Mouse (Mus musculus): Measurements from ENCODE around the gene Tmem179b. TPM values are rescaled to one million over a fixed set of nuclear protein-coding genes. Genes with fewer than 3 reads are reported as not detected.

Gene Tmem179b
- polyA plus RNA-seq (2015; fragmentation: Nextera tagmentation; extraction: Ambion mirVana): 95.7 and 104 TPM in 2 replicates

GRCm38 (mm10) chr19:8774086-8774835, at the start of gene Tmem179b:
TSS of gene Tmem179b (minus strand) at chr19:8774467.
- peaks cover 17% of the 10 kb centered on the region for H3K36me3 ChIP-seq

GRCm38 (mm10) chr19:8822696-8823095, 48.4 kb upstream of the Tmem179b start:
- Histone ChIP-seq H3K27me3 (replicated peaks) (no peaks in the 10 kb centered on the region), H3K27ac (no peak overlapping the region), H3K4me3 (replicated peaks) (no peak overlapping the region; the same call in 1 of the 2 replicates), H3K36me3 (peaks cover 35% of the 10 kb centered on the region), H3K4me1 (peaks cover 14% of the 10 kb centered on the region; the same call in 1 of the 2 replicates), H3K9me3 (no peaks in the 10 kb centered on the region), H3K4me2 (peak overlapping the region; percentile 73), H3K9ac (no peak overlapping the region)
- 69% methylated on average over 8 of the region's 8 CpGs for WGBS
- ATAC-seq (ENCODE audit: insufficient read depth, low FRiP score, low read depth): no peak

More at GRCm38 (mm10) chr19:8774086-8774835, at the start of gene Tmem179b:
- no peaks in the 10 kb centered on the region for H3K9me3 ChIP-seq
- H3K9ac ChIP-seq: peak within 1 kb of the TSS; percentile 71
- H3K4me2 ChIP-seq: peak within 1 kb of the TSS; percentile 89
- under 1% methylated on average over 68 of the region's 68 CpGs for WGBS
- H3K27me3 ChIP-seq (replicated peaks): no peaks in the 10 kb centered on the region
- peak within 1 kb of the TSS; percentile 67 for H3K4me3 ChIP-seq (replicated peaks)
- peaks cover 15% of the 10 kb centered on the region for H3K4me1 ChIP-seq
- peak; percentile 91 for ATAC-seq (ENCODE audit: insufficient read depth, low FRiP score, low read depth)
- peak within 1 kb of the TSS; percentile 100 for H3K27ac ChIP-seq

- Histone ChIP-seq H3K4me1 (peaks cover 24% of the 10 kb centered on the region; the same call in 1 of the 2 replicates), H3K36me3 (peaks cover 25% of the 10 kb centered on the region), H3K4me2 (peak overlapping the region; percentile 73), H3K4me3 (replicated peaks) (peak overlapping the region; percentile 93), H3K9me3 (no peaks in the 10 kb centered on the region), H3K27me3 (replicated peaks) (no peaks in the 10 kb centered on the region), H3K9ac (peak overlapping the region; percentile 98), H3K27ac (peak overlapping the region; percentile 100)
- ATAC-seq (ENCODE audit: insufficient read depth, low FRiP score, low read depth): no peak
- under 1% methylated on average over 7 of the region's 7 CpGs for WGBS
These were observed 46.9 kb upstream of the Tmem179b start for GRCm38 (mm10) chr19:8821146-8821545.

GRCm38 (mm10) chr19:8820424-8820956, 46.2 kb upstream of the Tmem179b start:
- peaks cover 20% of the 10 kb centered on the region for H3K36me3 ChIP-seq
- ATAC-seq (ENCODE audit: insufficient read depth, low FRiP score, low read depth): peak; percentile 14; the same call in 1 of the 2 replicates
- peak overlapping the region; percentile 100 for H3K27ac ChIP-seq
- H3K9ac ChIP-seq: peak overlapping the region; percentile 98
- peak overlapping the region; percentile 73 for H3K4me2 ChIP-seq
- no peaks in the 10 kb centered on the region for H3K9me3 ChIP-seq
- 0% methylated on average over 47 of the region's 48 CpGs for WGBS
- peaks cover 29% of the 10 kb centered on the region; the same call in 1 of the 2 replicates for H3K4me1 ChIP-seq
- peak overlapping the region; percentile 93 for H3K4me3 ChIP-seq (replicated peaks)
- no peaks in the 10 kb centered on the region for H3K27me3 ChIP-seq (replicated peaks)

- H3K4me3 ChIP-seq (replicated peaks): peak within 1 kb of the TSS; percentile 93
- no peaks in the 10 kb centered on the region for H3K27me3 ChIP-seq (replicated peaks)
- peak within 1 kb of the TSS; percentile 98 for H3K9ac ChIP-seq
- H3K36me3 ChIP-seq: peaks cover 17% of the 10 kb centered on the region
- WGBS: under 1% methylated on average over 81 of the region's 83 CpGs
- ATAC-seq (ENCODE audit: insufficient read depth, low FRiP score, low read depth): peak; percentile 94
- no peaks in the 10 kb centered on the region for H3K9me3 ChIP-seq
- H3K27ac ChIP-seq: peak within 1 kb of the TSS; percentile 100
- peak within 1 kb of the TSS; percentile 74 for H3K4me2 ChIP-seq
- H3K4me1 ChIP-seq: peaks cover 29% of the 10 kb centered on the region; the same call in 1 of the 2 replicates
These were observed 45.5 kb upstream of the Tmem179b start, which contains the start of gene Hnrnpul2 for GRCm38 (mm10) chr19:8819596-8820423. TSS of gene Hnrnpul2 (plus strand) at chr19:8820010.

GRCm38 (mm10) chr19:8818801-8819595, 44.7 kb upstream of the Tmem179b start, which contains the start of gene Ttc9c:
TSS of gene Ttc9c (minus strand) at chr19:8819333.
- Histone ChIP-seq H3K4me1 (peaks cover 29% of the 10 kb centered on the region; the same call in 1 of the 2 replicates), H3K4me3 (replicated peaks) (peak within 1 kb of the TSS; percentile 93), H3K27ac (peak within 1 kb of the TSS; percentile 100), H3K27me3 (replicated peaks) (no peaks in the 10 kb centered on the region), H3K36me3 (peaks cover 15% of the 10 kb centered on the region; the same call in 1 of the 2 replicates), H3K9ac (peak within 1 kb of the TSS; percentile 98), H3K4me2 (peak within 1 kb of the TSS; percentile 74), H3K9me3 (no peaks in the 10 kb centered on the region)
- under 1% methylated on average over 33 of the region's 33 CpGs for WGBS
- peak; percentile 88 for ATAC-seq (ENCODE audit: insufficient read depth, low FRiP score, low read depth)

- no peak for ATAC-seq (ENCODE audit: insufficient read depth, low FRiP score, low read depth)
- Histone ChIP-seq H3K27ac (peak overlapping the region; percentile 100), H3K36me3 (peaks cover 20% of the 10 kb centered on the region; the same call in 1 of the 2 replicates), H3K9me3 (no peaks in the 10 kb centered on the region), H3K4me3 (replicated peaks) (peak overlapping the region; percentile 93), H3K4me1 (peaks cover 29% of the 10 kb centered on the region; the same call in 1 of the 2 replicates), H3K27me3 (replicated peaks) (no peaks in the 10 kb centered on the region), H3K4me2 (peak overlapping the region; percentile 74), H3K9ac (peak overlapping the region; percentile 60)
- WGBS: 18% methylated on average over 14 of the region's 14 CpGs
These were observed 44.1 kb upstream of the Tmem179b start for GRCm38 (mm10) chr19:8818301-8818798.

- 74% methylated on average over 3 of the region's 3 CpGs for WGBS
These were observed 42.7 kb upstream of the Tmem179b start for GRCm38 (mm10) chr19:8817001-8817400.

GRCm38 (mm10) chr19:8815812-8816211, 41.5 kb upstream of the Tmem179b start:
- Histone ChIP-seq H3K4me2 (no peak overlapping the region), H3K36me3 (peaks cover 33% of the 10 kb centered on the region; the same call in 1 of the 2 replicates), H3K9me3 (no peaks in the 10 kb centered on the region), H3K4me1 (peaks cover 21% of the 10 kb centered on the region; the same call in 1 of the 2 replicates), H3K9ac (no peak overlapping the region), H3K27ac (no peak overlapping the region), H3K4me3 (replicated peaks) (no peak overlapping the region), H3K27me3 (replicated peaks) (no peaks in the 10 kb centered on the region)
- no peak for ATAC-seq (ENCODE audit: insufficient read depth, low FRiP score, low read depth)
- WGBS: 67% methylated on average over 11 of the region's 11 CpGs

More at GRCm38 (mm10) chr19:8817001-8817400, 42.7 kb upstream of the Tmem179b start:
- Histone ChIP-seq H3K4me2 (0 out of 2 replicates have a peak overlapping the region, but pooled peaks have one; percentile 17), H3K27ac (no peak overlapping the region), H3K4me3 (replicated peaks) (no peak overlapping the region), H3K4me1 (peaks cover 22% of the 10 kb centered on the region; the same call in 1 of the 2 replicates), H3K27me3 (replicated peaks) (no peaks in the 10 kb centered on the region), H3K9me3 (no peaks in the 10 kb centered on the region), H3K9ac (no peak overlapping the region), H3K36me3 (peaks cover 28% of the 10 kb centered on the region; the same call in 1 of the 2 replicates)
- no peak for ATAC-seq (ENCODE audit: insufficient read depth, low FRiP score, low read depth)

- WGBS: 90% methylated on average over 5 of the region's 5 CpGs
- no peak for ATAC-seq (ENCODE audit: insufficient read depth, low FRiP score, low read depth)
These were observed 32.5 kb upstream of the Tmem179b start for GRCm38 (mm10) chr19:8806810-8807209.

More at GRCm38 (mm10) chr19:8806810-8807209, 32.5 kb upstream of the Tmem179b start:
- no peak overlapping the region for H3K9ac ChIP-seq
- no peaks in the 10 kb centered on the region for H3K9me3 ChIP-seq
- H3K27me3 ChIP-seq (replicated peaks): no peaks in the 10 kb centered on the region
- H3K36me3 ChIP-seq: peaks cover 26% of the 10 kb centered on the region; the same call in 1 of the 2 replicates
- H3K4me3 ChIP-seq (replicated peaks): no peak overlapping the region
- no peak overlapping the region for H3K4me2 ChIP-seq
- no peak overlapping the region for H3K27ac ChIP-seq
- peaks cover 14% of the 10 kb centered on the region for H3K4me1 ChIP-seq

Measured in stomach, embryonic 15.5 days (tissue).